Mouse (Mus musculus): Measurements from ENCODE around the gene Adad2. TPM values are rescaled to one million over a fixed set of nuclear protein-coding genes. Genes with fewer than 3 reads are reported as not detected.

Adad2 gene
- polyA plus RNA-seq, 1 experiment from 2014 or later: not detected

DNA sequence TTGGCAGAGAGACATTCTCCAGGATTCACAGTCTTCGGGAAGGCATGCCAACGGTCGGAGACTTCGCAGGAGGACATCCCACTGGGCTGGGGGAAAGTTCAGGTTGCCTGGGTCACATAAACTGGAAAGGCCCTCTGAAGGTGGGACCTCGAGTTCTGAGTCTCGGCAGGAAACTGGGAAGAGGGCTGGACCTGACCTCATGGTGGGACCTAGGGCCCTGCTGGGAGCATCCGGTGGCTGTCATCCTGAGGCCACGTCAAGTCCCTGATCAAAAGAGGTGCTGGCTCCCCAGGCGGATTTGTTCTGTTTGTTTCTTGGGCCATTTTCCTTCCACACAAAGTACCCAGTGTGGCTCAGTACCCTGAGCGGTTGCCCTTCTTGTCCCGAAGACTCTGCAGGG is 50.9 kb downstream of the Adad2 start:
- ATAC-seq (replicated peaks; ENCODE audit: insufficient number of reproducible peaks, insufficient read depth, low FRiP score, low read depth): no peak
- Histone ChIP-seq H3K9ac (no peak overlapping the region), H3K4me2 (no peak overlapping the region), H3K27ac (no peak overlapping the region), H3K9me3 (replicated peaks) (no peaks in the 10 kb centered on the region), H3K36me3 (no peaks in the 10 kb centered on the region), H3K4me3 (no peak overlapping the region), H3K27me3 (no peaks in the 10 kb centered on the region), H3K4me1 (replicated peaks) (peaks cover 34% of the 10 kb centered on the region)
- WGBS: 62% methylated on average over 11 of the region's 11 CpGs

DNA sequence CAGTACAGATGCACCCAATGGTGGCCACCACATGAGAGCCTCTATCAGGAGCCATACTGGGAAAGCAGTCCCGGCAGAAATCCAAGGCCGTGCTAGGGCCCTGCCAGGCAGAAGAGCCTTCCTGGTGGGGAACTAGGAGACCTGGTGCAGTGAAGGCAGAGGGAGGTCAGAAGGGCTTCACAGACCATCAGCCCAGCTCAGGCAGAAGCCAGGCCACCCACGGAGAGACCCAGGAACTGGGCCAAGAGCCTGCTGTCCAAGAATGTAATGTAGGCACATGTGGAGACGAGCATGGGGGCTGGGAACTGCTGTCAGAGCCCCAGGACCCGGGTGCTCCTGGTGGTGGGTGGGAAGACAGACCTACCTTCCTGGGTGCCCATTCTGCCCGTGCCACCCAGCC is 52.7 kb downstream of the Adad2 start:
- Histone ChIP-seq H3K4me3 (no peak overlapping the region), H3K4me1 (replicated peaks) (peaks cover 40% of the 10 kb centered on the region), H3K9me3 (replicated peaks) (no peaks in the 10 kb centered on the region), H3K27me3 (no peaks in the 10 kb centered on the region), H3K4me2 (no peak overlapping the region), H3K27ac (no peak overlapping the region), H3K9ac (0 out of 2 replicates have a peak overlapping the region, but pooled peaks have one; percentile 12), H3K36me3 (no peaks in the 10 kb centered on the region)
- no peak for ATAC-seq (replicated peaks; ENCODE audit: insufficient number of reproducible peaks, insufficient read depth, low FRiP score, low read depth)
- 56% methylated on average over 6 of the region's 6 CpGs for WGBS

Other genes starting within 250 kb of the Adad2 start
- gene Mlycd, start 217.9 kb upstream of the Adad2 start, polyA plus RNA-seq (2015; fragmentation: Nextera tagmentation; extraction: Ambion mirVana): 19.1 and 21.1 TPM in 2 replicates
- 0.67 and 1.4 TPM in 2 replicates for gene Osgin1, start 178.6 kb upstream of the Adad2 start, polyA plus RNA-seq (2015; fragmentation: Nextera tagmentation; extraction: Ambion mirVana)
- gene Necab2, start 166.0 kb upstream of the Adad2 start, polyA plus RNA-seq (2015; fragmentation: Nextera tagmentation; extraction: Ambion mirVana): 0.16 and 0.20 TPM in 2 replicates
- not detected in 2 replicates for gene Slc38a8, start 111.0 kb upstream of the Adad2 start, polyA plus RNA-seq (2015; fragmentation: Nextera tagmentation; extraction: Ambion mirVana)
- gene Mbtps1, start 54.0 kb upstream of the Adad2 start, polyA plus RNA-seq (2015; fragmentation: Nextera tagmentation; extraction: Ambion mirVana): 57.2 and 75.0 TPM in 2 replicates
- gene Hsdl1, start 37.6 kb upstream of the Adad2 start, polyA plus RNA-seq (2015; fragmentation: Nextera tagmentation; extraction: Ambion mirVana): 25.4 and 39.8 TPM in 2 replicates
- 0.16 and 0.27 TPM in 2 replicates for gene Dnaaf1, start 37.5 kb upstream of the Adad2 start, polyA plus RNA-seq (2015; fragmentation: Nextera tagmentation; extraction: Ambion mirVana)
- gene Taf1c, start 7.5 kb upstream of the Adad2 start, polyA plus RNA-seq (2015; fragmentation: Nextera tagmentation; extraction: Ambion mirVana): 4.1 and 8.8 TPM in 2 replicates
- gene Kcng4, start 22.9 kb downstream of the Adad2 start, polyA plus RNA-seq (2015; fragmentation: Nextera tagmentation; extraction: Ambion mirVana): 0.05 TPM in 1 of 2 replicates, not detected in the other
- 5.9 and 6.2 TPM in 2 replicates for gene Wfdc1, start 53.6 kb downstream of the Adad2 start, polyA plus RNA-seq (2015; fragmentation: Nextera tagmentation; extraction: Ambion mirVana)
- 0.13 and 0.42 TPM in 2 replicates for gene Atp2c2, start 87.3 kb downstream of the Adad2 start, polyA plus RNA-seq (2015; fragmentation: Nextera tagmentation; extraction: Ambion mirVana)
- 10.9 and 12.8 TPM in 2 replicates for gene Tldc1, start 165.7 kb downstream of the Adad2 start, polyA plus RNA-seq (2015; fragmentation: Nextera tagmentation; extraction: Ambion mirVana)
- 28.7 and 52.8 TPM in 2 replicates for gene Cotl1, start 227.8 kb downstream of the Adad2 start, polyA plus RNA-seq (2015; fragmentation: Nextera tagmentation; extraction: Ambion mirVana)
- gene Klhl36, start 249.5 kb downstream of the Adad2 start, polyA plus RNA-seq (2015; fragmentation: Nextera tagmentation; extraction: Ambion mirVana): 9.1 and 10.3 TPM in 2 replicates

All from heart, embryonic 15.5 days (tissue).